Mouse (Mus musculus) urinary bladder, postnatal 36 days (tissue): Measurements from ENCODE around the gene Bet1.

Experiments used
- DNase-seq, 2 experiments: peaks; one replicate each; pipeline ENCODE4 v3.0.0; 2022; ENCODE audit warnings: low spot score in 2 of 2, mixed read lengths in 1 of 2

Bet1 gene

GRCm38 (mm10) chr6:4086663-4087454, at the start of gene Bet1:
Gene Bet1 (minus strand): TSS chr6:4086972.
- peak; percentile 76 to 89 for DNase-seq

GRCm38 (mm10) chr6:4132239-4132638, 45.5 kb upstream of the Bet1 start:
- no peak for DNase-seq

GRCm38 (mm10) chr6:4131149-4131548, 44.4 kb upstream of the Bet1 start:
- no peak for DNase-seq

GRCm38 (mm10) chr6:4118611-4119010, 31.8 kb upstream of the Bet1 start:
- DNase-seq, result no peak

GRCm38 (mm10) chr6:4090423-4090822, 3.7 kb upstream of the Bet1 start:
- DNase-seq, result no peak

GRCm38 (mm10) chr6:4072281-4072680, 14.5 kb downstream of the Bet1 start:
- DNase-seq, result no peak

- no peak for DNase-seq
Observed at GRCm38 (mm10) chr6:4069714-4070113, 17.1 kb downstream of the Bet1 start.

GRCm38 (mm10) chr6:4054387-4054786, 32.4 kb downstream of the Bet1 start:
- DNase-seq, result no peak

- no peak for DNase-seq
Observed at GRCm38 (mm10) chr6:4052843-4053242, 33.9 kb downstream of the Bet1 start.

- no peak for DNase-seq
Observed at GRCm38 (mm10) chr6:4047200-4047599, 39.6 kb downstream of the Bet1 start.

GRCm38 (mm10) chr6:4041821-4042220, 45.0 kb downstream of the Bet1 start:
- DNase-seq, result no peak

- DNase-seq, result no peak
Observed at GRCm38 (mm10) chr6:4030956-4031355, 55.8 kb downstream of the Bet1 start.
